Mouse (Mus musculus) urinary bladder, postnatal 14 days (tissue): ENCODE measurements around the gene Tmem251.

Source experiments
- DNase-seq: peaks from one replicate; pipeline ENCODE4 v3.0.0; 2021; ENCODE audit warnings: low spot score

Tmem251 gene

GRCm38 (mm10) chr12:102757055-102757688 is 13.6 kb downstream of the Tmem251 start:
- DNase-seq, result no peak

- DNase-seq, result peak; percentile 98
Measured at GRCm38 (mm10) chr12:102757689-102758402, 14.3 kb downstream of the Tmem251 start, which contains the start of the genes Gm28051, Gon7 and Ubr7. Gm28051 (minus strand) TSS chr12:102757765. Gon7 (minus strand) TSS chr12:102757803. Ubr7 (plus strand) TSS chr12:102757967.

GRCm38 (mm10) chr12:102758403-102758756 is 14.8 kb downstream of the Tmem251 start, which contains the start of gene Gm20604:
Gm20604 (minus strand) TSS chr12:102758672.
- DNase-seq, result no peak

GRCm38 (mm10) chr12:102758936-102759335 is 15.4 kb downstream of the Tmem251 start:
- no peak for DNase-seq

GRCm38 (mm10) chr12:102761668-102762067 is 18.1 kb downstream of the Tmem251 start:
- no peak for DNase-seq

GRCm38 (mm10) chr12:102763696-102764095 is 20.1 kb downstream of the Tmem251 start:
- DNase-seq, result no peak

GRCm38 (mm10) chr12:102769000-102769399 is 25.4 kb downstream of the Tmem251 start:
- no peak for DNase-seq

- DNase-seq, result no peak
Measured at GRCm38 (mm10) chr12:102771601-102772000, 28.0 kb downstream of the Tmem251 start.

GRCm38 (mm10) chr12:102772676-102773075 is 29.1 kb downstream of the Tmem251 start:
- no peak for DNase-seq

GRCm38 (mm10) chr12:102776035-102776434 is 32.5 kb downstream of the Tmem251 start:
- DNase-seq, result no peak

- DNase-seq, result no peak
Measured at GRCm38 (mm10) chr12:102778151-102778550, 34.6 kb downstream of the Tmem251 start.

- DNase-seq, result no peak
Measured at GRCm38 (mm10) chr12:102779452-102779851, 35.9 kb downstream of the Tmem251 start.

GRCm38 (mm10) chr12:102782841-102783240 is 39.3 kb downstream of the Tmem251 start:
- DNase-seq, result no peak

GRCm38 (mm10) chr12:102784899-102785592 is 41.5 kb downstream of the Tmem251 start:
- DNase-seq, result no peak

- DNase-seq, result no peak
Measured at GRCm38 (mm10) chr12:102785593-102785985, 42.0 kb downstream of the Tmem251 start.

- DNase-seq, result no peak
Measured at GRCm38 (mm10) chr12:102787927-102788326, 44.4 kb downstream of the Tmem251 start.
